Mouse (Mus musculus) C2C12 (cell line): ENCODE data around the gene Zfp663.

Source experiments
- CTCF ChIP-seq: IDR thresholded peaks from one replicate; pipeline ENCODE4 v1.5.1; 2011; ENCODE audit not compliant: control insufficient read depth, insufficient read depth, insufficient read length
- MAX ChIP-seq: IDR thresholded peaks from one replicate; pipeline ENCODE4 v1.6.1; 2011; ENCODE audit warnings: mild to moderate bottlenecking, control low read depth
- MYOD1 ChIP-seq: IDR thresholded peaks from one replicate; pipeline ENCODE4 v1.6.1; 2011; ENCODE audit warnings: low read depth; ENCODE audit not compliant: control insufficient read depth, insufficient read length
- MYOG ChIP-seq: IDR thresholded peaks from one replicate; pipeline ENCODE4 v1.6.1; 2011; ENCODE audit not compliant: control insufficient read depth, insufficient read length; ENCODE audit errors: extremely low read depth
- USF1 ChIP-seq: IDR thresholded peaks from one replicate; pipeline ENCODE4 v1.6.1; 2011; ENCODE audit warnings: low read depth, mild to moderate bottlenecking, control low read depth, moderate library complexity

DNA sequence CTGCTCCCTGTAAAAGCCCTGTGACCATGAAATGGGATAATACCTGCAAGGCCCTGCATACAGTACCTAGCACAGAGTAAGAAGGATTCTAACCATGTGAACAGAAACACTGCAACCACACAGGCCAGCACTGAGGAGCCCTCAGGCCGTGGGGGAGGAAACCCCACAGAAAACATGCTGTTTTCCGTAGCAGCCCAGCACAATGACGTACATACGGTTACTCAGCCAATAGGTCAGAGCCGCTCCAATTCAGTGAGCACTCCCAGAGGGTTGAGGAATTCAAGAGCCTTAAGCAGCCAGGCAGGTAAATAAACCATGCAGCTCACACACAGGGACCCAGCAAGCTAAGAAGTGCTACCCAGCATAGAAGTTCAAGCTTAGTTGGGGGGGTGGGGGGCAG, 44.6 kb downstream of the Zfp663 start:
- no peak for TF ChIP-seq CTCF
- TF ChIP-seq MYOG: no peak
- TF ChIP-seq USF1: no peak
- no peak for TF ChIP-seq MYOD1
- no peak for TF ChIP-seq MAX
